Mouse (Mus musculus) NIH3T3 (cell line): ENCODE measurements at regions not wholly inside any gene's neighbourhood (a gene's known extent, or its start where the extent isn't known, plus 50 kb on each side); places are given as distances from the start of the nearest gene placed in this dataset.

Experiments
- DNase-seq: peaks from one replicate; pipeline ENCODE4 v3.0.0-alpha.2; 2012; ENCODE audit warnings: low read depth

- DNase-seq = no peak
Measured at GRCm38 (mm10) chr6:31268057-31268456, 130.5 kb upstream of the Mkln1 start.

- DNase-seq = no peak
Measured at GRCm38 (mm10) chr6:31273816-31274215, 124.7 kb upstream of the Mkln1 start.

GRCm38 (mm10) chr6:31274236-31274635, 124.3 kb upstream of the Mkln1 start:
- DNase-seq = peak; percentile 26

GRCm38 (mm10) chr6:31277792-31278191, 120.7 kb upstream of the Mkln1 start:
- DNase-seq = no peak

- DNase-seq = no peak
Measured at GRCm38 (mm10) chr6:31283973-31284372, 114.6 kb upstream of the Mkln1 start.

GRCm38 (mm10) chr6:31284390-31284789, 114.1 kb upstream of the Mkln1 start:
- DNase-seq = no peak

GRCm38 (mm10) chr6:31285064-31285463, 113.5 kb upstream of the Mkln1 start:
- no peak for DNase-seq

GRCm38 (mm10) chr6:31285981-31286737, 112.4 kb upstream of the Mkln1 start:
- peak; percentile 51 for DNase-seq

GRCm38 (mm10) chr6:31287176-31287575, 111.4 kb upstream of the Mkln1 start:
- DNase-seq = no peak

- peak; percentile 36 for DNase-seq
Measured at GRCm38 (mm10) chr6:31287686-31288085, 110.8 kb upstream of the Mkln1 start.

GRCm38 (mm10) chr6:31288421-31289233, 109.9 kb upstream of the Mkln1 start:
- peak; percentile 66 for DNase-seq

- DNase-seq = no peak
Measured at GRCm38 (mm10) chr6:31289234-31289486, 109.4 kb upstream of the Mkln1 start.

- DNase-seq = no peak
Measured at GRCm38 (mm10) chr6:31292081-31292480, 106.5 kb upstream of the Mkln1 start.

- DNase-seq = no peak
Measured at GRCm38 (mm10) chr6:31293008-31293407, 105.5 kb upstream of the Mkln1 start.

GRCm38 (mm10) chr6:31299395-31299794, 99.1 kb upstream of the Mkln1 start:
- no peak for DNase-seq

- no peak for DNase-seq
Measured at GRCm38 (mm10) chr6:31305736-31306135, 92.8 kb upstream of the Mkln1 start.

GRCm38 (mm10) chr6:31307047-31307633, 91.4 kb upstream of the Mkln1 start:
- DNase-seq = peak; percentile 80

GRCm38 (mm10) chr6:31307899-31308298, 90.6 kb upstream of the Mkln1 start:
- no peak for DNase-seq

GRCm38 (mm10) chr6:31310660-31311059, 87.9 kb upstream of the Mkln1 start:
- DNase-seq = no peak

GRCm38 (mm10) chr6:31313869-31314470, 84.6 kb upstream of the Mkln1 start:
- DNase-seq = no peak

GRCm38 (mm10) chr6:31317741-31318225, 80.8 kb upstream of the Mkln1 start:
- DNase-seq = no peak

- DNase-seq = no peak
Measured at GRCm38 (mm10) chr6:31318506-31318905, 80.0 kb upstream of the Mkln1 start.

- DNase-seq = no peak
Measured at GRCm38 (mm10) chr6:31319431-31319830, 79.1 kb upstream of the Mkln1 start.
